Mouse (Mus musculus): ENCODE measurements around the gene Ap2a1.

The Ap2a1 gene

GRCm38 (mm10) chr7:44952611-44953306, 23.5 kb upstream of the Ap2a1 start:
- DNase-seq (ENCODE audit: low spot score in 2 of 2), result no peak

- no peak for DNase-seq (ENCODE audit: low spot score in 2 of 2)
Observed at GRCm38 (mm10) chr7:44951960-44952359, 22.7 kb upstream of the Ap2a1 start.

- no peak for DNase-seq (ENCODE audit: low spot score in 2 of 2)
Observed at GRCm38 (mm10) chr7:44949922-44950321, 20.6 kb upstream of the Ap2a1 start.

GRCm38 (mm10) chr7:44942904-44943303, 13.6 kb upstream of the Ap2a1 start, which contains the start of gene Tsks:
Tsks (plus strand) TSS chr7:44943204.
- DNase-seq (ENCODE audit: low spot score in 2 of 2), result no peak

- no peak for DNase-seq (ENCODE audit: low spot score in 2 of 2)
Observed at GRCm38 (mm10) chr7:44938680-44939079, 9.4 kb upstream of the Ap2a1 start.

- no peak for DNase-seq (ENCODE audit: low spot score in 2 of 2)
Observed at GRCm38 (mm10) chr7:44928570-44928969, 726 bp downstream of the Ap2a1 start.

GRCm38 (mm10) chr7:44925468-44925867, 3.8 kb downstream of the Ap2a1 start:
- DNase-seq (ENCODE audit: low spot score in 2 of 2), result no peak

- no peak for DNase-seq (ENCODE audit: low spot score in 2 of 2)
Observed at GRCm38 (mm10) chr7:44922530-44922929, 6.8 kb downstream of the Ap2a1 start.

- DNase-seq (ENCODE audit: low spot score in 2 of 2), result no peak
Observed at GRCm38 (mm10) chr7:44919127-44919526, 10.2 kb downstream of the Ap2a1 start.

GRCm38 (mm10) chr7:44918219-44918618, 11.1 kb downstream of the Ap2a1 start:
- DNase-seq (ENCODE audit: low spot score in 2 of 2), result no peak

GRCm38 (mm10) chr7:44916881-44917280, 12.4 kb downstream of the Ap2a1 start:
- DNase-seq (ENCODE audit: low spot score in 2 of 2), result no peak

- no peak for DNase-seq (ENCODE audit: low spot score in 2 of 2)
Observed at GRCm38 (mm10) chr7:44916191-44916590, 13.1 kb downstream of the Ap2a1 start.

- no peak for DNase-seq (ENCODE audit: low spot score in 2 of 2)
Observed at GRCm38 (mm10) chr7:44915314-44915713, 14.0 kb downstream of the Ap2a1 start.

- no peak for DNase-seq (ENCODE audit: low spot score in 2 of 2)
Observed at GRCm38 (mm10) chr7:44914396-44914795, 14.9 kb downstream of the Ap2a1 start.

- DNase-seq (ENCODE audit: low spot score in 2 of 2), result no peak
Observed at GRCm38 (mm10) chr7:44908706-44909476, 20.4 kb downstream of the Ap2a1 start.

- DNase-seq (ENCODE audit: low spot score in 2 of 2), result no peak
Observed at GRCm38 (mm10) chr7:44905430-44905829, 23.9 kb downstream of the Ap2a1 start.

- peak; percentile 64 to 67 for DNase-seq (ENCODE audit: low spot score in 2 of 2)
Observed at GRCm38 (mm10) chr7:44901230-44901722, 28.0 kb downstream of the Ap2a1 start.

GRCm38 (mm10) chr7:44900632-44901031, 28.7 kb downstream of the Ap2a1 start:
- no peak for DNase-seq (ENCODE audit: low spot score in 2 of 2)

- DNase-seq (ENCODE audit: low spot score in 2 of 2), result no peak
Observed at GRCm38 (mm10) chr7:44898607-44899006, 30.7 kb downstream of the Ap2a1 start.

- no peak for DNase-seq (ENCODE audit: low spot score in 2 of 2)
Observed at GRCm38 (mm10) chr7:44896499-44896898, 32.8 kb downstream of the Ap2a1 start.

- peak; percentile 78 to 80 for DNase-seq (ENCODE audit: low spot score in 2 of 2)
Observed at GRCm38 (mm10) chr7:44895593-44896434, 33.5 kb downstream of the Ap2a1 start, which contains the start of gene Fuz. Fuz (plus strand) TSS chr7:44896079.

- no peak for DNase-seq (ENCODE audit: low spot score in 2 of 2)
Observed at GRCm38 (mm10) chr7:44895206-44895592, 34.1 kb downstream of the Ap2a1 start.
